Mouse (Mus musculus) ovary, postnatal 36 days (tissue): ENCODE results near the gene Fam208b.
A peak's percentile ranks its signal among the peaks of the same experiment; 100 is the strongest.
"Not testable (repeated sequence)": the region's sequence is repeated elsewhere in the genome, so short reads cannot be mapped to it uniquely, and the experiment has no call there.

Experiments
- DNase-seq: peaks from one replicate; pipeline ENCODE4 v3.0.0; 2022; ENCODE audit warnings: low spot score, mixed read lengths

Fam208b gene

GRCm38 (mm10) chr13:3563130-3563529 lies 47.8 kb downstream of the Fam208b start:
- no peak for DNase-seq

- no peak for DNase-seq
These were observed 63.1 kb downstream of the Fam208b start for GRCm38 (mm10) chr13:3547856-3548255.

- DNase-seq: no peak
These were observed 63.5 kb downstream of the Fam208b start for GRCm38 (mm10) chr13:3547410-3547809.

GRCm38 (mm10) chr13:3544925-3545324 lies 66.0 kb downstream of the Fam208b start:
- no peak for DNase-seq

GRCm38 (mm10) chr13:3544077-3544874 lies 66.6 kb downstream of the Fam208b start:
- DNase-seq: no peak

- DNase-seq: no peak
These were observed 69.6 kb downstream of the Fam208b start for GRCm38 (mm10) chr13:3541159-3541782.

- DNase-seq: no peak
These were observed 70.7 kb downstream of the Fam208b start for GRCm38 (mm10) chr13:3540166-3540565.

- no peak for DNase-seq
These were observed 71.8 kb downstream of the Fam208b start for GRCm38 (mm10) chr13:3538969-3539562.

GRCm38 (mm10) chr13:3538223-3538968 lies 72.5 kb downstream of the Fam208b start:
- DNase-seq: peak; percentile 64

- DNase-seq: peak; percentile 95
These were observed 73.2 kb downstream of the Fam208b start, which contains the start of gene Gdi2 for GRCm38 (mm10) chr13:3537594-3538222. Gene Gdi2, plus strand, starts transcription at chr13:3538063.

- no peak for DNase-seq
These were observed 76.8 kb downstream of the Fam208b start for GRCm38 (mm10) chr13:3534146-3534545.

GRCm38 (mm10) chr13:3532451-3532850 lies 78.5 kb downstream of the Fam208b start:
- DNase-seq: no peak

- DNase-seq: no peak
These were observed 79.1 kb downstream of the Fam208b start for GRCm38 (mm10) chr13:3531692-3532320.

- DNase-seq: not testable (repeated sequence)
These were observed 79.7 kb downstream of the Fam208b start for GRCm38 (mm10) chr13:3531176-3531575.

GRCm38 (mm10) chr13:3530451-3530850 lies 80.5 kb downstream of the Fam208b start:
- no peak for DNase-seq

GRCm38 (mm10) chr13:3526328-3526727 lies 84.6 kb downstream of the Fam208b start:
- no peak for DNase-seq

- no peak for DNase-seq
These were observed 85.3 kb downstream of the Fam208b start for GRCm38 (mm10) chr13:3525611-3526051.

GRCm38 (mm10) chr13:3523946-3524345 lies 87.0 kb downstream of the Fam208b start:
- no peak for DNase-seq

- no peak for DNase-seq
These were observed 87.4 kb downstream of the Fam208b start for GRCm38 (mm10) chr13:3523459-3523858.

- not testable (repeated sequence) for DNase-seq
These were observed 90.9 kb downstream of the Fam208b start for GRCm38 (mm10) chr13:3519994-3520393.

GRCm38 (mm10) chr13:3519357-3519756 lies 91.6 kb downstream of the Fam208b start:
- not testable (repeated sequence) for DNase-seq
